Mouse (Mus musculus) ES-CJ7 (cell line): ENCODE data around the gene Gpsm3.
A peak's percentile ranks its signal among the peaks of the same experiment; 100 is the strongest.

ENCODE experiments used
- DNase-seq: peaks from one replicate; pipeline ENCODE4 v3.0.0; 2011; ENCODE audit warnings: low read depth, low spot score

Gene Gpsm3

DNA sequence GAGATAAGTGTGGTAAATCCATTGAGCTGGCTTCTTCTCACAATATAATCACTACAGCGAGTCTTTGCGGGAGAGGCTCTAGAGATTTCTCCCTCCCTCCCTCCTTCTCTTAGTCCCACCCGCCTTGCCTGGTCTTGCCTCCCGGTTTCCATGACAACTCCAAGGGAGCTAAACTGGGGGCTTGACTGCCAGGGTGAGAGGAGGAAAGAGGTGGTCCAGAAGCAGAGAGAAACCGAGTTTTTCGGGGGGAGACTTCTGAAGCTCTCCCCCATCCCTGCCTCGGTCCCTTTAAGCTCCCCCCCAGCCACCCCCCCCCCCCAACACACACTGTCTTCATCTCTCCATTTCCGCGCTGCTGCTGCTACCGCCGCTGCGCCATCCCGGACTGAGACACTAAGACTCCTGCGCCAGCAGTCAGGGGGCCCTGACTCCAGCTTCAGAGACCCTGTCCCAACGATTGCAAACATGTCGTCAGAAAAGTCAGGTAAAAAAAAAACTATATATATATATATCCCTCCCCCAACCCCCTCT, 39.7 kb downstream of the Gpsm3 start, which contains the start of gene Prrt1:
Gene Prrt1 (plus strand): TSS at position 313 of the 531 bp plus-strand sequence.
- DNase-seq: peak; percentile 40

DNA sequence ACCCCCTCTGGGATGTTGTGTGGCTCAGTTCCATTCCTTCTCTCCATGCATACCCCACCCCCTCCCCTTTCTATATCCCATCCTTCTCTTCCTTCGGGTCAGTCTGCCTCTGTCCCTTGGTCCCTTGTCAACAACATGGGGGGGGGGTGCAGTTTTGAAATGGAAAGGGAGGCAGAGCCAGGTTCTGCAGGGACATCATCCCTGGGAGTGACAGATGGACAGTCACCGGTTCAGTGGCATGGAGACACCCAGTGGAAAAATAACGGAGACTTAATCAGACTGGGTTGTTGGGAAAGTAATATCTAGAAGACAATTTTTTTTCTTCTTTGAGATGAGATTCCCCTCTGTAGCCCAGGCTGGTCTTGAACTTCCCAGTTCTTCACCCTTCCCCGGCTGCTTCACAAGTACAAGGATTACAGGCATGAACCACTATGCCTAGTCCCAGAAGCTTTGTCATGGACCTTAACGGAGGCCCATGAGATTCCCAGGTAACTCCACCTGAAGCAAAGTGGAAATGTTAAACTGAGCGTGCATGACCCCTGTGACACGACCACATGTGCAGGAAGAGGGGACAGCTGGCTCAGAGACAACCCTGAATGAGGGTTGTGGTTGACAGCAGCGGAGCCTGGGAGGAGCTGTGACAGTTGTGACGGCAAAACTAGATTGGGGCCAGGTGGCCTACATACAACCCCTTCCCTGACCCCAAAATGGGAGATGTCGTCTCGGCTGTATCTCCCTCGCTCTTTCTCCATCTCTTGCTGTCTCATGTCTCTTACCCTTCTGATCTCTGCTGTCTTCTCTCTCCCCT, 40.4 kb downstream of the Gpsm3 start:
- no peak for DNase-seq

DNA sequence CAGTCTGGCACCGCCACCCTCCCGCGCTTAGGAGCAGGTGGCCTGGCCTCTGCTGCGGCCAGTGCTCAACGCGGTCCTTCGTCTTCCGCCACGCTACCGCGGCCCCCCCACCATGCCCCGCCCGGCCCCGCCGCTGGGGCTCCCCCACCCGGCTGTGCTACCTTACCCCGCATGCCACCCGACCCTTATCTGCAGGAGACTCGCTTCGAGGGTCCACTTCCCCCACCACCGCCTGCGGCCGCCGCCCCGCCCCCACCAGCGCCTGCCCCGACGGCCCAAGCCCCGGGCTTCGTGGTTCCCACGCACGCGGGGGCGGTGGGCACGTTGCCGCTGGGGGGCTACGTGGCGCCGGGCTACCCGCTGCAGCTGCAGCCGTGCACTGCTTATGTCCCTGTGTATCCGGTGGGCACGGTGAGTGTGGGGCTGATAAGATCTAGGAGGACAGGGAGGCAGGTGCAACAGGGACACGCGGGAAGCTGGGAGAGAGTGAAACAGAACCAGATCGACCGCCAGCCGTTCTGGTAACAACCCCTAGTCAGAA, 41.2 kb downstream of the Gpsm3 start:
- no peak for DNase-seq

DNA sequence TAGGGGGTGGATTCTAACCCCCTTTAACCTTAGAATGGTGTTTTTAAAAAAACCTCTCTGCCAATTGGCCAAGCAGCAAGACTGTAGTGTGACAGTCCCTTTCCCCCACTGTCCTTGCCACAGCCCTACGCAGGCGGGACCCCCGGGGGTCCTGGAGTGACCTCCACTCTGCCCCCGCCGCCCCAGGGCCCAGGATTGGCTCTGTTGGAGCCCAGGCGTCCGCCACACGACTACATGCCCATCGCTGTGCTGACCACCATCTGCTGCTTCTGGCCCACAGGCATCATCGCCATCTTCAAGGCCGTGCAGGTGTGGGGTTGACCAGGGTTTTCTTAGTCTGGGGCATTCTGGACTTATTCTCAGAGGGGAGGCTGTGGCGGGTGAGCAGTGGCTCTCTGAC, 42.0 kb downstream of the Gpsm3 start:
- no peak for DNase-seq

DNA sequence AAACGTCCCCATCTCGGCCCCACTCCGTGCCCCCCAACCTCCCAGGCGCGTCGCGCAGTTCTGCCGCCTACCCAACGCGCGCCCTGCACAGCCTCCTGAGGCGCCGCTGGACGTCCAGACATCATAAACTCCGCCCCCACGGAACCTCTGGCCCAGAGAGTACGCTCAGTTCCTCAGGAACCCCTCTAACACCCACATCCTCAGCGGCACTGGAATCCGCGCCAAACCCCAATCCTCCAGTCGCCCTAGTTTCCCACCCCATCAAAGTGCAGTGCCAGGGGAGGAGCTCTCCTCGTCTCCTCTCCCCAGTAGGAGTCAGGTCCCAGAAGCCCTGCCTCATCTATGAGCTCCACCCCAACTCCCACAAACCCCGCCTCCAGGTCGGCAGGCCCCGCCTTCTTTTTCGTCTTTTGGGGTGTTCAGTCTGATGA, 42.7 kb downstream of the Gpsm3 start:
- peak; percentile 87 for DNase-seq

DNA sequence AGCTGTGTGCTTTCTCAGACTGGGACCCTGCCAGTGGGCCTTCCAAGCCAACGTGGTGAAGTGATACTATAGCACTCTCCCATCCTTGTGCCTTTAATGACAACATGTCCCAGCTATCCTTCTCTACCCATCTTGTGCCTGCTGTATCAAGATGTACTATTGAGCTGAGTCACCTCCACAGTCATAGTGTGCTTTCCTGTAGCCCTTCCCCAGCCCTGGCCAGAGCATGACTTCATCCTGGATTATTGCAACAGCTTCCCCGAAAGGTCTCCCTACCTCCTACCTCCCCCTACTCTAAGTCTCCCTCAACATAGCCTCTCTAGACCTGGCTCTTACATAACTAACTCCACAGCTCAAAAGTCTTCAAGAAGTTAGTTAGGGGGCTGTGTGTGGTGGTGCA, 46.1 kb downstream of the Gpsm3 start:
- no peak for DNase-seq

DNA sequence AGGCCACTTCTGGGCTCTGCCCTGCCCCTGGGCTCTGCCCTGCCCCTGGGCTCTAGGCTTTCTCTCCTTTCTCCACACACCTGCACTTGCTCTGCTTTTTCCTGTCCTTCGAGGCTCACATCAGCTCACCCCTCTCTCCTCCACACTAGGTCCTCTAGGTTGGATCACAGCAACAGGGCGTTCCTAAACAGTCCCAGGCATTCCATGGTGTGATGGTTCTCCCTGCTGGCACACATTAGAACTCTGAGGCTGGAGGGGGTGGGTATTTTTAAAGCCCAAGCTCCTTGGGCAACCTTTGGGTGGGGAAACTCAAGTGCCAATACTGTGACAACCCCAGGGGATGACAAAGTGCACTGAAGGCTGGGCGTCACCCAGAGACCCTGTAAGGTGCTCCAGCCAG, 47.9 kb downstream of the Gpsm3 start:
- no peak for DNase-seq

DNA sequence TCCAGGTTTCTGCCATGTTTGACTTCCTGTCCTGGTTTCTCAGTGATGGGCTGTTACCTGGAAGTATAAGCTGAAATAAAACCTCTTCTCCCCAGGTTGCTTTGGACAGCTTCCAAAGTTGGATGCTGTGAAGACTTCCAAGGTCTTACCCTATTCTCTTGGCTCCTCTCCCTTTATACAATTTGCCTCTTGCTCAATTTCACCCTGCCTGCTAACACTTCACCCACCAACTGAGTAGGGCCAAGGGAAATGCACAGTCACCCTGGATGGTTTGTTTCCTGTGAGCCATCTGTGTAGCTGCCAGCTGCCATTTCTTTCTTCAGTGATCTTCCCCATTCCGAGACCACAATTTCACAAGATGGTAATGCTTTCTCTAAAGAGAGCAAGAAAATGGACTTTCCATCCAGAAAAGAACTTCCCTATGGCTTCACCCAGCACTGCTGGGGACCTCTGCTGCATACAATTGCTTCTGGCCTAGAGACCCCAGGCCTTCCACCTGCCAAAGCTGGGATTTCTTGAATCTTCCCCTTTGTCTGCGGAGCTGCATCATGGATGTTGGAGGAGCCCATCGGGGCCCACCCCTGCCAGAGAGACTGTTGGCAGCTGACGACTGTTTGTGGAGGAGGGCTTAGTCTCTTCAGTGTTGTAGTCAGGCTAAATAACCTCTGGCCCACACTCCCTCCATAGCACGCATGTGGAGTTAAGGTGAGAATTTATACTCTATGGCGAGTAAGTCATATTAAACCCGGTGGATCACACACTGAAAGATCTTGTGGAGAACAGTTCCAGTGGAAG, 50.1 kb downstream of the Gpsm3 start:
- no peak for DNase-seq

DNA sequence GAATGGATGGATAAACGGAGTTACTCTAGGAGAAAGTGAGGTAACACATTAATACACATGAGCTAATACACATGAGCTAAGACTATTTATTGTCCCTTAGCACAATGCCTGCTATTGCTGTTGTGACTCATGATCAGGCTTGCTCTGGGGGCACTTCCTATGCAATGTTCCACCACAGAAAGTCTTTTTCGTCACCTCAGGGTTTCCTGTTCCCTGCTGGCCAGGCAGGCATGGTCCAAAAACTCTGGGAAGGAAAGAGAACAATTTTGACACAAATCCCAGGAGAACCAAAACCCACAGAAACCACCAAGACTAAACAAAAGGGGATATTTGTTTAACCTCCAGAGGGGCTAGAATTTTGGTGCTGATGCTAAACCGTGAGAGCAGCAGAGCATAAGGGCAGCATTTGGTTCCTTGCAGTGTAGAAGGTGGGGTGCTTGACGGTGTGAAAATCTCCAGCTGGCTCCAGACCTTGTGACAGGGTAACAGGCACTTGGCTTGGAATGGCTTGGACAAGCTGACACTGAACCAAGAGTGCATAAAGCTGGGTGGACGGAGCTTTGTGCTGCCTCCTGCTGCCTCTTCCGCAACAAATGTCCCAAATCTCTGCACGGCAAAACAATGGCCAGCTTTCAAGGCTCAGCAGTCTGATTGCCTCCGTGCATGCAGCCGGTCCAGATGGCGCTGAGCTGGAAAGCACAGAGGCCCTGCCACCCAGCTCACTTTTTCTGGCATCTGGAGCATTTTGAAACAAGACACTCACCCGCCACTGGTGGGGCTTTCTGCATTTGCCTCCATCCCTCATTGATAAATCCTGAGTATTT, 51.4 kb downstream of the Gpsm3 start:
- no peak for DNase-seq
